Mouse (Mus musculus) G1E (cell line): ENCODE measurements around the gene Abhd2.

ENCODE experiments used
- CTCF ChIP-seq: IDR thresholded peaks from 2 replicates; pipeline ENCODE4 v1.5.1; 2012; ENCODE audit warnings: low read depth, low read length, inconsistent platforms, mixed read lengths
- GATA1 ChIP-seq: IDR thresholded peaks from 2 replicates; pipeline ENCODE4 v1.6.1; 2012; ENCODE audit warnings: borderline replicate concordance, low read length, inconsistent platforms, mixed read lengths
- GATA2 ChIP-seq: IDR thresholded peaks from 2 replicates; pipeline ENCODE4 v1.6.1; 2012; ENCODE audit warnings: low read depth, low read length, inconsistent platforms, borderline replicate concordance
- POLR2AphosphoS5 ChIP-seq: IDR thresholded peaks from 2 replicates; pipeline ENCODE4 v1.6.1; 2012; ENCODE audit warnings: low read depth, low read length, inconsistent platforms; ENCODE audit not compliant: insufficient replicate concordance
- TAL1 ChIP-seq: conservative IDR thresholded peaks from 2 replicates; pipeline ENCODE4 v1.6.1; 2012; ENCODE audit warnings: low read depth, low read length, inconsistent platforms, mixed read lengths

GRCm38 (mm10) chr7:79315149-79315548 is 42.1 kb downstream of the Abhd2 start:
- TF ChIP-seq CTCF = no peak
- TF ChIP-seq GATA1 = no peak
- TF ChIP-seq GATA2 = no peak
- no peak for TF ChIP-seq POLR2AphosphoS5
- no peak for TF ChIP-seq TAL1
